21 mouse cellular contexts compared by ENCODE assay signal in genomic region chr19:25146122-25146521, GRCm38 (mm10).
DNase-seq lines count a peak whose midpoint lies in the region; ATAC-seq lines count a peak whose summit lies in the region.
"Had no signal": no experiment of that assay in that cellular context is flagged by ENCODE, and none has a peak within 500 bp of the region (broad histone marks: within the 10 kb centered on the region; RNA-seq: fewer than 3 reads in every experiment).

No protein-coding gene starts in this region.

- DNase-seq in heart, postnatal 14 days = peak; percentile 11 to 18
- no peak for DNase-seq in heart, postnatal 25 days (ENCODE audit: low spot score)
- DNase-seq in kidney, adult 9 months = peak; percentile 40
- DNase-seq in kidney, postnatal 14 days = no peak
- DNase-seq in NIH3T3 (ENCODE audit: low read depth) = peak; percentile 52
- DNase-seq in embryo, embryonic 10 days (ENCODE audit: low spot score) = no peak
- DNase-seq: adrenal gland, postnatal 10 days; B cell, adult 2 months; cerebellum, adult 11 months; cerebellum, adult 9-10 months; gastrocnemius, adult 2 months; kidney, postnatal 4 days; liver; right cerebral cortex, adult 18-20 months; spleen, adult 18-20 months; thymus, adult 18-20 months; thymus, postnatal 25 days had no signal

- intact Hi-C loops in heart, postnatal 14 days (cut with DNase I) = no loop called here
- intact Hi-C loops in heart, postnatal 25 days (cut with DNase I) = no loop called here

- peak; percentile 58 for ATAC-seq in megakaryocyte progenitor cell, adult 5-6 weeks (replicated peaks; ENCODE audit: poor library complexity)
- ATAC-seq: forebrain, embryonic 16.5 days; intestine, embryonic 16.5 days; Patski had no signal

Comparison
In these comparisons a context has a peak if more than half of its experiments do, and no peak if none do; other contexts are left out.
1. DNase-seq: peak in heart, postnatal 14 days (2 of 2), kidney, adult 9 months (single experiment) and NIH3T3 (single experiment); none in heart, postnatal 25 days (single experiment), kidney, postnatal 14 days (single experiment) and embryo, embryonic 10 days (single experiment).